ENCODE assay signal across 22 mouse cellular contexts in genomic region chr5:135666890-135667289, GRCm38 (mm10). TPM values are rescaled to one million over a fixed set of nuclear protein-coding genes. Genes with fewer than 3 reads are reported as not detected.
A peak's percentile ranks its signal among the peaks of the same experiment; 100 is the strongest.
DNase-seq lines count a peak whose midpoint lies in the region; ATAC-seq and TF ChIP-seq lines count a peak whose summit lies in the region.
"Had no signal": no experiment of that assay in that cellular context is flagged by ENCODE, and none has a peak within 500 bp of the region (broad histone marks: within the 10 kb centered on the region; RNA-seq: fewer than 3 reads in every experiment).

No protein-coding gene starts in this region.

- TF ChIP-seq CTCF in kidney, adult 2 months (conservative IDR thresholded peaks at IDR 0.05; ENCODE audit: insufficient read depth, insufficient read length, low read depth, low read length): no peak
- TF ChIP-seq CTCF in MEL (IDR thresholded peaks at IDR 0.05 in 2 of 3, conservative IDR thresholded peaks at IDR 0.05 in 1 of 3; ENCODE audit: control insufficient read depth in 1 of 3, insufficient read depth in 1 of 3, low read depth in 2 of 3, low read length in 3 of 3, poor library complexity in 1 of 3, severe bottlenecking in 1 of 3): no peak
- no peak for TF ChIP-seq CTCF in layer of hippocampus, adult 2 months (conservative IDR thresholded peaks at IDR 0.05)

- no peak for ATAC-seq in kidney, embryonic 14.5 days (ENCODE audit: low FRiP score, low TSS enrichment)
- peak; percentile 66 for ATAC-seq in granulocyte monocyte progenitor cell, adult 5-6 weeks (replicated peaks; ENCODE audit: poor library complexity, severe bottlenecking)
- ATAC-seq: activated CD4-positive, CD25-positive, alpha-beta regulatory T cell, adult 4 months; CD4-positive, CD25-positive, alpha-beta regulatory T cell, adult 4 months; Patski had no signal

- TF ChIP-seq POLR2A in kidney, adult 2 months (IDR thresholded peaks at IDR 0.05; ENCODE audit: low read depth, low read length): no peak
- TF ChIP-seq POLR2A in MEL (IDR thresholded peaks at IDR 0.05; ENCODE audit: control insufficient read depth in 1 of 2, insufficient read depth in 1 of 2, low read depth in 1 of 2, low read length in 2 of 2, poor library complexity in 1 of 2): no peak

- no peak for TF ChIP-seq RAD21 in MEL (IDR thresholded peaks at IDR 0.05; ENCODE audit: low read depth, low read length)

- no peak for TF ChIP-seq EP300 in MEL (IDR thresholded peaks at IDR 0.05; ENCODE audit: low read depth in 1 of 2, low read length in 2 of 2)

- H3K79me2 ChIP-seq in MEL (ENCODE audit: control insufficient read depth, insufficient read depth, low read length, poor library complexity): no peaks in the 10 kb centered on the region

- peak; percentile 45 for DNase-seq in kidney, adult 2 months
- DNase-seq in MEL (ENCODE audit: low read depth, low spot score): no peak
- no peak for DNase-seq in layer of hippocampus, adult 2 months (ENCODE audit: low spot score in 2 of 2)
- DNase-seq in cerebellum, adult 18-20 months: no peak
- DNase-seq: adrenal gland, adult 2 months; adrenal gland, adult 8-10 months; adrenal gland, postnatal 10 days; adrenal gland, postnatal 14 days; adrenal gland, postnatal 25 days; adrenal gland, postnatal 36 days; B cell, adult 2 months; cerebellum, adult 11 months; cerebellum, adult 11-12 months; cerebellum, adult 2 months; cerebellum, adult 8-10 months had no signal

- H3K27me3 ChIP-seq in kidney, adult 2 months (replicated peaks; ENCODE audit: control insufficient read depth, insufficient read depth, low read length): no peaks in the 10 kb centered on the region
- H3K27me3 ChIP-seq in kidney, embryonic 14.5 days (ENCODE audit: control insufficient read depth, insufficient read depth, low read length): no peaks in the 10 kb centered on the region
- H3K27me3 ChIP-seq in MEL (ENCODE audit: control insufficient read depth in 1 of 2, insufficient read depth in 2 of 2, low read length in 2 of 2): peaks cover 0 to 6% of the 10 kb centered on the region in 2 experiments; a peak in 1 of 4 replicates
- H3K27me3 ChIP-seq: CH12.LX, Patski had no signal

- no peaks in the 10 kb centered on the region for H3K4me1 ChIP-seq in kidney, adult 2 months (ENCODE audit: control insufficient read depth, insufficient read depth, low read length)
- H3K4me1 ChIP-seq in kidney, embryonic 14.5 days (ENCODE audit: control insufficient read depth, insufficient read depth, low read length): no peaks in the 10 kb centered on the region
- no peaks in the 10 kb centered on the region for H3K4me1 ChIP-seq in MEL (ENCODE audit: control insufficient read depth in 1 of 2, insufficient read depth in 2 of 2, low read length in 2 of 2)

- no peak overlapping the region for H3K4me2 ChIP-seq in kidney, embryonic 14.5 days (replicated peaks; ENCODE audit: low read depth, low read length)

- peaks cover 4% of the 10 kb centered on the region; the same call in 1 of the 2 replicates for H3K9me3 ChIP-seq in kidney, embryonic 14.5 days (ENCODE audit: control insufficient read depth, low read length)
- H3K9me3 ChIP-seq in MEL (replicated peaks; ENCODE audit: insufficient read depth, low read length): no peaks in the 10 kb centered on the region
- H3K9me3 ChIP-seq: G1E had no signal

- H3K4me3 ChIP-seq in kidney, adult 2 months (ENCODE audit: insufficient read depth, low read depth, low read length): no peak overlapping the region
- no peak overlapping the region for H3K4me3 ChIP-seq in kidney, embryonic 14.5 days (ENCODE audit: low read length)
- no peak overlapping the region for H3K4me3 ChIP-seq in MEL (ENCODE audit: control insufficient read depth in 1 of 2, insufficient read depth in 1 of 2, low read depth in 2 of 2, low read length in 2 of 2)
- no peak overlapping the region for H3K4me3 ChIP-seq in layer of hippocampus, adult 2 months

- WGBS in kidney, adult 2 months: 42% methylated on average over 5 of the region's 5 CpGs
- WGBS in kidney, embryonic 14.5 days: 91% methylated on average over 5 of the region's 5 CpGs

- no peak overlapping the region for H3K9ac ChIP-seq in kidney, embryonic 14.5 days (ENCODE audit: low read depth, low read length)
- H3K9ac ChIP-seq in MEL (ENCODE audit: control insufficient read depth, low read depth, low read length, poor library complexity, severe bottlenecking): no peak overlapping the region

- no peaks in the 10 kb centered on the region for H3K36me3 ChIP-seq in kidney, adult 2 months (ENCODE audit: control insufficient read depth, insufficient read depth, low read length)
- no peaks in the 10 kb centered on the region for H3K36me3 ChIP-seq in kidney, embryonic 14.5 days (ENCODE audit: control insufficient read depth, insufficient read depth, low read length)
- no peaks in the 10 kb centered on the region for H3K36me3 ChIP-seq in MEL (ENCODE audit: control insufficient read depth in 1 of 2, insufficient read depth in 2 of 2, low read length in 2 of 2)
- H3K36me3 ChIP-seq: G1E had no signal

- no peak overlapping the region for H3K27ac ChIP-seq in kidney, adult 2 months (ENCODE audit: insufficient read depth, low read depth, low read length)
- no peak overlapping the region for H3K27ac ChIP-seq in kidney, embryonic 14.5 days (ENCODE audit: low read depth, low read length)
- no peak overlapping the region for H3K27ac ChIP-seq in MEL (ENCODE audit: control insufficient read depth, low read depth, low read length)
- H3K27ac ChIP-seq in layer of hippocampus, adult 2 months: no peak overlapping the region

TF ChIP-seq in MEL, 35 proteins besides CTCF, POLR2A, EP300 and RAD21:
- 0 out of 2 replicates have a peak, but pooled peaks have one; percentile 26 for TF ChIP-seq TBP (IDR thresholded peaks at IDR 0.05; ENCODE audit: low read depth, low read length)
- peak; percentile 30; the same call in 1 of the 2 replicates for TF ChIP-seq ZNF384 (IDR thresholded peaks at IDR 0.05; ENCODE audit: low read depth, low read length)
- TF ChIP-seq E2F4 (IDR thresholded peaks at IDR 0.05; ENCODE audit: borderline replicate concordance, low read depth, low read length): no peak

RNA-seq across cellular contexts. Expression of gene Por, which starts 2.9 kb away (rescaled TPM):
- polyA plus RNA-seq in kidney, adult 2 months (2012; rRNA removed): 361 and 405 TPM in 2 replicates
- 51.8 and 64.2 TPM in 2 replicates for polyA plus RNA-seq in kidney, embryonic 14.5 days (2014; fragmentation: Nextera tagmentation; extraction: Ambion mirVana)
- 40.3 and 40.4 TPM in 2 replicates for total RNA-seq in MEL (2012; rRNA removed)
- 10 to 100 TPM in 1 of 2 experiments, not detected in 1; 64.4 TPM for polyA plus RNA-seq in MEL (2012; ENCODE audit: insufficient read depth in 1 of 2, insufficient read length in 2 of 2, low read depth in 1 of 2, low replicate concordance in 2 of 2, missing spikeins in 1 of 2)
- 26.7 and 34.3 TPM in 2 replicates for total RNA-seq in granulocyte monocyte progenitor cell, adult 5-6 weeks (2014; fragmentation: Nextera tagmentation)
- 20.6 and 28.7 TPM in 2 replicates for total RNA-seq in granulocyte monocyte progenitor cell, adult 5-6 weeks (2017)
- 100 to 1,000 TPM; 103 to 112 TPM for total RNA-seq in layer of hippocampus, adult 2 months (2021)

RNA-seq across cellular contexts. Expression of gene Rhbdd2, which starts 34.5 kb away (rescaled TPM):
- polyA plus RNA-seq in kidney, adult 2 months (2012; rRNA removed): 50.9 and 56.5 TPM in 2 replicates
- polyA plus RNA-seq in kidney, embryonic 14.5 days (2014; fragmentation: Nextera tagmentation; extraction: Ambion mirVana): 42.6 and 61.7 TPM in 2 replicates
- 4.2 and 4.9 TPM in 2 replicates for total RNA-seq in MEL (2012; rRNA removed)
- 10 to 100 TPM in 1 of 2 experiments, not detected in 1; 29.1 TPM for polyA plus RNA-seq in MEL (2012; ENCODE audit: insufficient read depth in 1 of 2, insufficient read length in 2 of 2, low read depth in 1 of 2, low replicate concordance in 2 of 2, missing spikeins in 1 of 2)
- 14.1 and 19.1 TPM in 2 replicates for total RNA-seq in granulocyte monocyte progenitor cell, adult 5-6 weeks (2014; fragmentation: Nextera tagmentation)
- 4.3 and 8.2 TPM in 2 replicates for total RNA-seq in granulocyte monocyte progenitor cell, adult 5-6 weeks (2017)
- total RNA-seq in layer of hippocampus, adult 2 months (2021): 10 to 100 TPM; 86.2 to 86.5 TPM

Comparison
In these comparisons a context has a peak if more than half of its experiments do, and no peak if none do; other contexts are left out.
1. RNA of gene Rhbdd2, which starts 34.5 kb away (total RNA-seq): 86.2 to 86.5 TPM in layer of hippocampus, adult 2 months; 4.3 to 19.1 TPM in granulocyte monocyte progenitor cell, adult 5-6 weeks and 4.2 to 4.9 TPM in MEL; every median in the first group is over 4 times any median in the second.